Mouse (Mus musculus) heart, adult 2 months (tissue): ENCODE results near the gene Zfp507.

Experiments used
- CTCF ChIP-seq: fragments of 200-600 bp; IDR thresholded peaks from 2 replicates; pipeline ENCODE4 v1.8.1; 2022; ENCODE audit warnings: antibody characterized with exemption, mild to moderate bottlenecking, moderate library complexity
- EP300 ChIP-seq: fragments of 200-500 bp; IDR thresholded peaks from 2 replicates; pipeline ENCODE4 v1.6.1; 2011; ENCODE audit warnings: low read depth, low read length, control low read depth; ENCODE audit not compliant: insufficient read depth
- POLR2A ChIP-seq: fragments of 200-500 bp; IDR thresholded peaks from 2 replicates; pipeline ENCODE4 v1.6.1; 2011; ENCODE audit warnings: mild to moderate bottlenecking, low read depth, low read length, control low read depth; ENCODE audit not compliant: insufficient read depth

DNA sequence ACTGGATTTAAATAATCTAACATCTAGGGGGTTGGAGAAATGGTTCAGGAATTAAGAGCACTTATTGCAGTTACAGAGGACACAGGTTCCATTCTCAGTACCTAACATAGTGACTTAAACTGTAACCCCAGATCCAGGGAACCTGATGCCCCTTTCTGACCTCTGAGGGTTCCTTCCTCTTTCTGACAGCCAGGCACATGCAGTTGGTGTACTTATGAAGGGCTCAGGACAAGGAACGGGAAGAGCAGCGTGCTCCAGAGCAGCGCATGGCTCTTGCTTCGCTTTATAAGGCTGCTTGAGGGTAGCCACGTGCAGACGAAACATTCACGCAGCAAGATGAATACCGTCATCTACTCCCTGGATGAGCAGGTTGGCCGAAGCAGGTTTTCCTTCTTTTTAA, 51.9 kb downstream of the Zfp507 start:
- TF ChIP-seq CTCF (no peak), POLR2A (no peak), EP300 (no peak)
